In the genomic region with DNA sequence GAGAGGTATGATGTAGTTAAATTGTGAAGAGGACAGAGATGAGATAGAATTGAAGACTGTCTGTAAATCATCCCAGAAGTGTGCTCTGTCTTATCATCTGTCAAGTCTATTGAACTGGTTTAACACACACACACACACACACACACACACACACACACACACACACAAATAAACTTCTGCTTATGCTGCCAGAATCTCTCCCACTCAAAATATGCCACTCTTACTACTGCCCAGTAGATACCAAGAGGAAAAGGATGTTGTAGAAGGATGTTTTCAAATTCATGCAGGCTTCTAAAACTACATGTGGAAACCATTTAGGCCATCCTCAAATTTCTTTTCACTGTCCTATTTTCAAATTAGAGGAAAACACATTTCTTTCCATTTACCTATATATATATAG, we compare ENCODE assay signal across 7 mouse cellular contexts.
"Had no signal": no experiment of that assay in that cellular context is flagged by ENCODE, and none has a peak within 500 bp of the region (broad histone marks: within the 10 kb centered on the region; RNA-seq: fewer than 3 reads in every experiment).

No protein-coding gene starts in this region.

- DNase-seq: lung, adult 2 months; lung, postnatal 14 days; lung, postnatal 36 days; right cerebral cortex, postnatal 14 days; thymus, adult 2 months; thymus, postnatal 25 days; thymus, postnatal 4 days had no signal
